Mouse (Mus musculus): ENCODE measurements around the gene Amotl1.
"Not testable (repeated sequence)": the region's sequence is repeated elsewhere in the genome, so short reads cannot be mapped to it uniquely, and the experiment has no call there.

The Amotl1 gene

DNA sequence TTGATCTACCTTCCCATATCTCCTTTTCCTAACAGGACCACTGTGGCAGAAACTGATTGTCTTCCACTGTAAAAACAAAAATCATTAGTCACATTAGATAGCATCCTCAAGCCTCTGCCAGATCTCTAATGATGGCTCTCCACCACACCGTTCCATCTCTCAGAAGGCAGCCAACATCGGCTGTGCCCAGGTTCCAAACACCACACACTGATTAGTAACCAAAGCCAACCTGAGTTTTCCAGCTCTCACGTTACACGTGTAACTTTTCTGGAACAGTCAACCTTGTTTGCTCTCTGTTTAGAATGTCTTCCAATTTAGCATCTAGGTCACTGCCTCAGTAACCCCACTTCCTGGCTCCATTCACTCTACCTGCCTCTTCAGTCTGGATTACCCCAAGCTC is 51.0 kb downstream of the Amotl1 start:
- H3K4me3 ChIP-seq (replicated peaks; ENCODE audit: low read length): no peak overlapping the region
- no peaks in the 10 kb centered on the region for H3K9me3 ChIP-seq (ENCODE audit: low read length)
- peaks cover 17% of the 10 kb centered on the region for H3K36me3 ChIP-seq (ENCODE audit: insufficient read depth, low read length)
- no peaks in the 10 kb centered on the region for H3K27me3 ChIP-seq (ENCODE audit: insufficient read depth, low read length)
- TF ChIP-seq CTCF (conservative IDR thresholded peaks at IDR 0.05; ENCODE audit: low read length): no peak
- TF ChIP-seq NANOG (IDR thresholded peaks at IDR 0.05; ENCODE audit: borderline replicate concordance, low read length): no peak
- TF ChIP-seq POU5F1 (IDR thresholded peaks at IDR 0.05; ENCODE audit: borderline replicate concordance, low read length): no peak
- H3K4me1 ChIP-seq (replicated peaks; ENCODE audit: low read depth, low read length): peaks cover 6% of the 10 kb centered on the region

DNA sequence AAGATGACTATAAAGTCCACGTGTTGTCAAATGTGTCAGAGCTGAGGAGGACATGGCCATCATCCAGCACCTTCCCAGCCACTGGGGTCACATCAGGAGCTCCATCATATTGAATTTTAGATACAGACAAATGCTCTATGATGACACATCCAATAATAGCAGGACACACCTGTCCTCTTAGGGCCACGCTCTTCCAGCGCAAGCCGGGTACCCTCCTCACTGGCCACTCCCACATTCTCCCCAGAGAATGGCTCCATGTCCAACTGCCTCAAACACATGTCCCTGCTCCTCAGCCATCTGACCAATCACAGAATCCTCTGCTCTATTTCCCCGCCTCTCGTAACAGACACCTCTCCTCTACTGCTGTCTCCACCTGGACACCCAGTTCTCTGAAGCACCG is 54.2 kb downstream of the Amotl1 start:
- TF ChIP-seq CTCF (conservative IDR thresholded peaks at IDR 0.05; ENCODE audit: low read length) (no peak), POU5F1 (IDR thresholded peaks at IDR 0.05; ENCODE audit: borderline replicate concordance, low read length) (no peak), NANOG (IDR thresholded peaks at IDR 0.05; ENCODE audit: borderline replicate concordance, low read length) (no peak)

GRCm38 (mm10) chr9:14588690-14589089 is 56.2 kb downstream of the Amotl1 start:
- no peak overlapping the region for H3K4me3 ChIP-seq (replicated peaks; ENCODE audit: low read length)
- no peaks in the 10 kb centered on the region for H3K9me3 ChIP-seq (ENCODE audit: low read length)
- TF ChIP-seq NANOG (IDR thresholded peaks at IDR 0.05; ENCODE audit: borderline replicate concordance, low read length): no peak
- no peak for TF ChIP-seq CTCF (conservative IDR thresholded peaks at IDR 0.05; ENCODE audit: low read length)
- TF ChIP-seq POU5F1 (IDR thresholded peaks at IDR 0.05; ENCODE audit: borderline replicate concordance, low read length): no peak
- H3K27me3 ChIP-seq (ENCODE audit: insufficient read depth, low read length): no peaks in the 10 kb centered on the region
- H3K36me3 ChIP-seq (ENCODE audit: insufficient read depth, low read length): peaks cover 17% of the 10 kb centered on the region
- peaks cover 20% of the 10 kb centered on the region for H3K4me1 ChIP-seq (replicated peaks; ENCODE audit: low read depth, low read length)

More for the DNA sequence above, 54.2 kb downstream of the Amotl1 start:
- Histone ChIP-seq H3K36me3 (ENCODE audit: insufficient read depth, low read length) (peaks cover 17% of the 10 kb centered on the region), H3K27me3 (ENCODE audit: insufficient read depth, low read length) (no peaks in the 10 kb centered on the region), H3K4me1 (replicated peaks; ENCODE audit: low read depth, low read length) (peaks cover 8% of the 10 kb centered on the region), H3K4me3 (replicated peaks; ENCODE audit: low read length) (no peak overlapping the region), H3K9me3 (ENCODE audit: low read length) (no peaks in the 10 kb centered on the region)

GRCm38 (mm10) chr9:14585702-14586101 is 59.2 kb downstream of the Amotl1 start:
- Histone ChIP-seq H3K36me3 (ENCODE audit: insufficient read depth, low read length) (0 out of 2 replicates have a peak, but pooled peaks cover 4% of the 10 kb centered on the region), H3K4me3 (replicated peaks; ENCODE audit: low read length) (no peak overlapping the region), H3K9me3 (ENCODE audit: low read length) (no peaks in the 10 kb centered on the region), H3K27me3 (ENCODE audit: insufficient read depth, low read length) (no peaks in the 10 kb centered on the region), H3K4me1 (replicated peaks; ENCODE audit: low read depth, low read length) (peaks cover 17% of the 10 kb centered on the region)
- TF ChIP-seq CTCF (conservative IDR thresholded peaks at IDR 0.05; ENCODE audit: low read length) (no peak), POU5F1 (IDR thresholded peaks at IDR 0.05; ENCODE audit: borderline replicate concordance, low read length) (no peak), NANOG (IDR thresholded peaks at IDR 0.05; ENCODE audit: borderline replicate concordance, low read length) (no peak)

DNA sequence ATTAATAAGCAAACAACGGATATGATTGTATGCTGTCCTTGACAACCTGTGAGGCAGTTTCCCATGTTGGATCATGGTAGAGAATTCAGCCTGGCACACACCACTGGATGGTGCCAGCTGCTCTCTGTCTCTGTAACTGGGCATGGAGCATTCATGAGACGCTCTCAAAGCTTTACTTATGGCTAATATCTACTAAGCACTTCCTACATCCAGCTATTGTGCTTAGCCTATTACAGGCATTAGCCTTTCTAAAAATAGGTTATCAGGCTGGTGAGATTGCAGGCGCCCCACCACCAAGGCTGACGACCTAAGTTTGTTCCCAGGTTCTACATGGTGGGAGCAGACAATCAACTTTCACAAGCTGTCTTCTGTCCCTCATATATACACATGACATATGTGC is 65.9 kb downstream of the Amotl1 start:
- Histone ChIP-seq H3K9me3 (ENCODE audit: low read length) (0 out of 2 replicates have a peak, but pooled peaks cover 2% of the 10 kb centered on the region), H3K27me3 (ENCODE audit: insufficient read depth, low read length) (no peaks in the 10 kb centered on the region), H3K4me1 (replicated peaks; ENCODE audit: low read depth, low read length) (peaks cover 11% of the 10 kb centered on the region; the same call in 1 of the 2 replicates), H3K4me3 (replicated peaks; ENCODE audit: low read length) (no peak overlapping the region), H3K36me3 (ENCODE audit: insufficient read depth, low read length) (peaks cover 4% of the 10 kb centered on the region; the same call in 1 of the 2 replicates)
- no peak for TF ChIP-seq NANOG (IDR thresholded peaks at IDR 0.05; ENCODE audit: borderline replicate concordance, low read length)
- TF ChIP-seq CTCF (conservative IDR thresholded peaks at IDR 0.05; ENCODE audit: low read length): no peak
- TF ChIP-seq POU5F1 (IDR thresholded peaks at IDR 0.05; ENCODE audit: borderline replicate concordance, low read length): no peak

GRCm38 (mm10) chr9:14576359-14576758 is 68.5 kb downstream of the Amotl1 start:
- not testable (repeated sequence) for H3K27me3 ChIP-seq (ENCODE audit: insufficient read depth, low read length); H3K4me3 ChIP-seq (replicated peaks; ENCODE audit: low read length); H3K36me3 ChIP-seq (ENCODE audit: insufficient read depth, low read length); H3K9me3 ChIP-seq (ENCODE audit: low read length)
- peaks cover 11% of the 10 kb centered on the region; the same call in 1 of the 2 replicates for H3K4me1 ChIP-seq (replicated peaks; ENCODE audit: low read depth, low read length)

GRCm38 (mm10) chr9:14574760-14575399 is 70.0 kb downstream of the Amotl1 start:
- Histone ChIP-seq H3K4me3 (replicated peaks; ENCODE audit: low read length) (no peak overlapping the region), H3K27me3 (ENCODE audit: insufficient read depth, low read length) (no peaks in the 10 kb centered on the region), H3K36me3 (ENCODE audit: insufficient read depth, low read length) (no peaks in the 10 kb centered on the region; the same call in 1 of the 2 replicates), H3K4me1 (replicated peaks; ENCODE audit: low read depth, low read length) (peaks cover 11% of the 10 kb centered on the region; the same call in 1 of the 2 replicates), H3K9me3 (ENCODE audit: low read length) (0 out of 2 replicates have a peak, but pooled peaks cover 2% of the 10 kb centered on the region)
- TF ChIP-seq POU5F1 (IDR thresholded peaks at IDR 0.05; ENCODE audit: borderline replicate concordance, low read length) (no peak), NANOG (IDR thresholded peaks at IDR 0.05; ENCODE audit: borderline replicate concordance, low read length) (no peak), CTCF (conservative IDR thresholded peaks at IDR 0.05; ENCODE audit: low read length) (no peak)

DNA sequence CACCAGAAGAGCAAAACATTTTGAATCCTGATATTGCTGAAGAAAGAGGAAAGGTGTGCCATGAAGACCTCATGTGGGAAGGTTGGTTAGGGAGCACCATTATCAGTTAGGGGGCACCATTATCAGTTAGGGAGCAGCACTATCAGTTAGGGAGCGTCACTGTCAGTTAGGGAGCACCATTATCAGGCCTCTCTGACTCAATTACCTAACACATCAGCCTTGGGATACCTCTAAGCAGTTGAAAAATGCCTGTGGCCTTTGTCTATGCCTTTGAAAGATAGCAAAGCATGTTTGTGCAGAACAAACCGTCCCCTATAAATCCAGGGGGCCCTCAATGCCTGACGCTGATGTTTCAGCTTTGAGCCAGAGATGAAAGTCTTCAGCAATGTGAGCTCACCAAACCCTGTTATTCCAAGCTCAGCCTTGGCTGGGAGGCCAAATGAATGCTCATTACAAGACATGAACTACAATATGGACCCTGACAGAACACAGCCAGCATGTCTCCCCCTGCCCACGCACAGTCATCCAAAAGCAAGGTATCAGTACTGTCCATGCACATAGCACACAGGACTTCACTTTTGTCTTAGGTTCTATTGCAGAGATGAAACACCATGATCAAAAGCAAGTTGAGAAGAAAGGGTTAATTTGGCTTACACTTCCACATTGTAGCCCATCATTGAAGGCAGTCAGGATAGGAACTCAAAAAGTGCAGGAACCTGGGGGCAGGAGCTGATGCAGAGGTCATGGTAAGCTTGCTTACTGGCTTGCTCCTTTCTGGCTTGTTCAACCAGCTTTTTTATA is 75.5 kb downstream of the Amotl1 start:
- no peaks in the 10 kb centered on the region for H3K27me3 ChIP-seq (ENCODE audit: insufficient read depth, low read length)
- no peak overlapping the region for H3K4me3 ChIP-seq (replicated peaks; ENCODE audit: low read length)
- H3K36me3 ChIP-seq (ENCODE audit: insufficient read depth, low read length): no peaks in the 10 kb centered on the region
- TF ChIP-seq POU5F1 (IDR thresholded peaks at IDR 0.05; ENCODE audit: borderline replicate concordance, low read length) (no peak), CTCF (conservative IDR thresholded peaks at IDR 0.05; ENCODE audit: low read length) (no peak), NANOG (IDR thresholded peaks at IDR 0.05; ENCODE audit: borderline replicate concordance, low read length) (no peak)
- no peaks in the 10 kb centered on the region for H3K9me3 ChIP-seq (ENCODE audit: low read length)
- H3K4me1 ChIP-seq (replicated peaks; ENCODE audit: low read depth, low read length): no peaks in the 10 kb centered on the region

Data from E14TG2a.4 (cell line).